Mouse (Mus musculus) midbrain, embryonic 16.5 days (tissue): Measurements from ENCODE around the gene Rufy4. TPM values are rescaled to one million over a fixed set of nuclear protein-coding genes. Genes with fewer than 3 reads are reported as not detected.

Experiments
- ATAC-seq: fragments of 200-750 bp; cut with Nextera tagmentation; 2 replicates; pipeline ENCODE4 v1.8.0; 2017; ENCODE audit warnings: moderate TSS enrichment
- H3K27ac ChIP-seq: fragments of 300-500 bp; sonication (generic); 2 replicates; pipeline ENCODE4 v1.5.1; 2014; ENCODE audit warnings: mild to moderate bottlenecking, low read length, mixed read lengths
- H3K27me3 ChIP-seq: fragments of 300-500 bp; sonication (generic); 2 replicates; pipeline ENCODE4 v1.6.1; 2014; ENCODE audit warnings: low read depth, low read length, mixed read lengths; ENCODE audit not compliant: control insufficient read depth, insufficient read depth
- H3K36me3 ChIP-seq: fragments of 300-500 bp; sonication (generic); 2 replicates; pipeline ENCODE4 v1.6.1; 2014; ENCODE audit warnings: mild to moderate bottlenecking, low read length, moderate library complexity, mixed read lengths; ENCODE audit not compliant: control insufficient read depth, insufficient read depth
- H3K4me1 ChIP-seq: fragments of 300-500 bp; sonication (generic); 2 replicates; pipeline ENCODE4 v1.6.1; 2014; ENCODE audit warnings: mild to moderate bottlenecking, low read length, mixed read lengths; ENCODE audit not compliant: control insufficient read depth, insufficient read depth
- H3K4me2 ChIP-seq: fragments of 300-500 bp; sonication (generic); 2 replicates; pipeline ENCODE4 v1.6.1; 2014; ENCODE audit warnings: mild to moderate bottlenecking, low read length, mixed read lengths
- H3K4me3 ChIP-seq: fragments of 300-500 bp; sonication (generic); 2 replicates; pipeline ENCODE4 v1.5.1; 2014; ENCODE audit warnings: low read depth, mild to moderate bottlenecking, low read length, moderate library complexity, mixed read lengths
- H3K9ac ChIP-seq: fragments of 300-500 bp; sonication (generic); 2 replicates; pipeline ENCODE4 v1.6.1; 2014; ENCODE audit warnings: low read depth, low read length, mixed read lengths
- H3K9me3 ChIP-seq: fragments of 300-500 bp; sonication (generic); replicated peaks from 2 replicates; pipeline ENCODE4 v1.6.1; 2014; ENCODE audit warnings: mild to moderate bottlenecking, low read length, mixed read lengths; ENCODE audit not compliant: control insufficient read depth, poor library complexity, severe bottlenecking
- WGBS: fragments of 180-500 bp; shearing (Covaris S2); extraction: QIAGEN DNeasy Blood & Tissue Kit; methylation state at CpG from one replicate; pipeline ENCODE4 v1.1.7; 2014; 5-methylcytosine and 5-hydroxymethylcytosine counted together
- polyA plus RNA-seq: library from polyadenylated mRNA; unstranded; fragments of >200 nt; fragmentation: Nextera tagmentation; extraction: Ambion mirVana; gene quantifications from 2 replicates; pipeline ENCODE4 v1.2.1, GENCODE M21; 2015

Gene Rufy4
- polyA plus RNA-seq, 1 experiment from 2014 or later = 0.49 TPM

DNA sequence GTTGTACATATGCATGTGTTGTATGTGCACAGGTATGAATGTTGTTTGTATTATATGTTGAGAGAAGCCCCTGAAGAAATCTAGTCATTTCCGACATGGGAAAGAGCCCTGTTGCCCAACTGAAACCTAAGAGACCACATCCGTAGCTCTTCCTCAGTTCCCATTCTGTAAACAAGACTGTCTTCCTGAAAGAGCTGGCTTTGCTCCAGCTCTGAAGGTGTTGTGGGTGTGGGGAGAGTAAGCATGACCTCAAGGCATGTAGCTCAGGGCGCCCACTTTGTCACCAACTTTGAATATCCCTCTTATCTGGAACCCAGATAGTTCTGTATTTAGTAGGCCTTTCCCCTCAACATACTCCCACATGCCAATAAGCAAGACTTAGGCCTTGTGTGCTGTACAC is 53.3 kb downstream of the Rufy4 start:
- no peak overlapping the region for H3K27ac ChIP-seq
- 91% methylated on average over 3 of the region's 3 CpGs for WGBS
- H3K9ac ChIP-seq = no peak overlapping the region
- no peak overlapping the region for H3K4me3 ChIP-seq
- H3K27me3 ChIP-seq = no peaks in the 10 kb centered on the region; the same call in 1 of the 2 replicates
- H3K4me2 ChIP-seq = no peak overlapping the region
- no peaks in the 10 kb centered on the region for H3K4me1 ChIP-seq
- ATAC-seq = no peak
- no peaks in the 10 kb centered on the region for H3K36me3 ChIP-seq
- no peaks in the 10 kb centered on the region for H3K9me3 ChIP-seq

DNA sequence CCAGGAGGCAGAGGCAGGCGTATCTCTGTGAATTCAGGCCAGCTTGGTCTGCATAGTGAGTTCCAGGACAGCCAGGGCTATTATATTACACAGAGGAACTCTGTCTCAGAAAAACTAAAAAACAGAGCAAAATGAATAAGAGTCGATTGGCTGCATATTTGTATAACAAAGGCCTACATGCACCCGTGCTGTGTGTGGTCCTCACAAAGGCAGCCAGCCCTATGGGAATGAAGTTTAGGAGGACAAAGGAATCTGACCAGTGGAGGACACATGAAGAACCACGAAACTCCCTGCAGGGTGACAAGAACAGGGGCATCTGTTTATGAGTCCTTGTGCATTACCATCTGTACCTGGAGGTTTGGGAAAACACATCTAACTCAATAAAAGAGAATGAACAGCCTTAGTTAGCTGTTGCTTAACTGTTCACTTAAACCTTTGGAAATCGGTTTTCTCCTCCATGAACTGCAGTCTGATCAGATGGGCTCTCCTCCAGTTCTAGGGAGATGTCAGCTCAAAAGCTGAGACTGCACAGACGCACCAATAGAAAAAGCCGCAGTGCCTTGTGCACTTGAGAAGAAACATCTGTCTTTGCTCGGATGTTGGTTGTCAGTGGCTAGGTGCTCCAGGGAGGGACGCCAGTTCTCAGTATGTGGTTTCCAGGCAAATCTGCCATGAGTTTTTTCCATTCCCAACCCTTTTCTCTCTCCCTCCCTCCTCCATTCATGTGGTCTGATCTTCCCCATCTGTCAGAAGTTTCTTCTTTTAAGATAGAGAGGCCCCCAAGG is 54.5 kb downstream of the Rufy4 start:
- Histone ChIP-seq H3K4me3 (no peak overlapping the region), H3K4me1 (no peaks in the 10 kb centered on the region), H3K9ac (no peak overlapping the region), H3K27ac (no peak overlapping the region), H3K27me3 (no peaks in the 10 kb centered on the region; the same call in 1 of the 2 replicates), H3K36me3 (no peaks in the 10 kb centered on the region), H3K4me2 (no peak overlapping the region), H3K9me3 (no peaks in the 10 kb centered on the region)
- 61% methylated on average over 9 of the region's 9 CpGs for WGBS
- no peak for ATAC-seq

DNA sequence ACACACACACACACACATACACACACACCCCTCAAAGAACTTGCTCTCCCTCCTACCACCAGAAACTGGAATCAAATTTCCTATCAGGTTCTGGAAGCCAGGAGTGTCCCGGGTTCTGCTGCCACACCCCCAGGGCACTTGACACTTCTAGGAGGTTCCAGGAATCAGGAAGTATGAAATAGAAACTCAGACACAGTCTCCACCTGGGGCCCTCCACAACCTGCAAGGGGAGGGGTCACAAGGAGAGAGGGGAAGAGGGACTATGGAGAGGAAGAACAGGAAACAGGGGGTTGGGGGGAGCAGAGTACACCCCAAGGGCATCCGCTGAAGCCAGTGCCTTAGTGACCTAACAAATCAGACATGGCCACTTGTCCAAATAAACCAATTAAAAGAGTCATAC is 56.1 kb downstream of the Rufy4 start:
- no peak for ATAC-seq
- Histone ChIP-seq H3K9ac (no peak overlapping the region), H3K4me2 (no peak overlapping the region), H3K27me3 (no peaks in the 10 kb centered on the region; the same call in 1 of the 2 replicates), H3K4me3 (no peak overlapping the region), H3K4me1 (no peaks in the 10 kb centered on the region), H3K36me3 (no peaks in the 10 kb centered on the region), H3K9me3 (no peaks in the 10 kb centered on the region), H3K27ac (no peak overlapping the region)
- WGBS = 91% methylated on average over 2 of the region's 2 CpGs

DNA sequence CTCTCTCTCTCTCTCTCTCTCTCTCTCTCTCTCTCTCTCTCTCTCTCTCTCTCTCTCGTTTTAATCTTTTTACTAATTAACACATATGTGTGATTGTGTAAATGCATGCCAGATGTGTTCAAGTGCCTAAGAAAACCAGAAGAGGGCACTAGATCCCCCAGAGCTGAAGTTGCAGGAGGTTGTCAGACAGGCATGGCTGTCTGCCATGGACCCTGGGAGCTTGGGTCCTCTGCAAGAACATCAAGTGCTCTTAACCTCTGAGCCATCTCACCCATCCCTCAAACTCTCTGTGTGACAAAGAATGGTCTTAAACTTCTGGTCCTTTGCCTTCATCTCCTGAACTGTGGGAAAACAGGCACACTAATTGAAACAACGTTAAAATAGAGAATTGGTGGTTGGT is 57.7 kb downstream of the Rufy4 start:
- no peak overlapping the region for H3K4me3 ChIP-seq
- no peaks in the 10 kb centered on the region for H3K27me3 ChIP-seq
- no peak overlapping the region for H3K9ac ChIP-seq
- no peak overlapping the region for H3K27ac ChIP-seq
- H3K4me1 ChIP-seq = no peaks in the 10 kb centered on the region
- no peak overlapping the region for H3K4me2 ChIP-seq
- 60% methylated on average over 2 of the region's 2 CpGs for WGBS
- H3K9me3 ChIP-seq = no peaks in the 10 kb centered on the region
- no peaks in the 10 kb centered on the region for H3K36me3 ChIP-seq
- no peak for ATAC-seq

DNA sequence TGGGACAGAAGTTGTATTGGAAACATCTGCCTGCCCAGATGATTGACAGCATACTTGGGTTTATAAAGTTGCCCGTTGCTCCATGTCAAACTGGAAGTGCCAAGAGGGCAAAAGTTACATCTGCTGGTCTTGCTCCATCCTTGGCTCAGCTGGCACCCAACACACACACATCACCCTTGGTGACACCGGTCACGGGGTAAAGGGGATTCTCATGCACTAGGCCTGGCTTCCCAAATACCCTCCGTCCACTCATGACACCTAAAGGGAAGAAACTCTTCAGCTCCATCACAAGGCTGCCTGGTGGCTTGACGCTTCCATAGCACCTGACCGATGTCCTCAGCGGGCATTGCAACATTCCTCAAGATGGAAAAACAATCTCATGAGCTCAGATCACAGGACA is 65.1 kb downstream of the Rufy4 start:
- Histone ChIP-seq H3K4me1 (no peaks in the 10 kb centered on the region), H3K36me3 (no peaks in the 10 kb centered on the region), H3K4me3 (no peak overlapping the region), H3K27ac (no peak overlapping the region), H3K4me2 (no peak overlapping the region), H3K9ac (no peak overlapping the region), H3K9me3 (no peaks in the 10 kb centered on the region), H3K27me3 (no peaks in the 10 kb centered on the region)
- 92% methylated on average over 7 of the region's 7 CpGs for WGBS
- ATAC-seq = no peak

DNA sequence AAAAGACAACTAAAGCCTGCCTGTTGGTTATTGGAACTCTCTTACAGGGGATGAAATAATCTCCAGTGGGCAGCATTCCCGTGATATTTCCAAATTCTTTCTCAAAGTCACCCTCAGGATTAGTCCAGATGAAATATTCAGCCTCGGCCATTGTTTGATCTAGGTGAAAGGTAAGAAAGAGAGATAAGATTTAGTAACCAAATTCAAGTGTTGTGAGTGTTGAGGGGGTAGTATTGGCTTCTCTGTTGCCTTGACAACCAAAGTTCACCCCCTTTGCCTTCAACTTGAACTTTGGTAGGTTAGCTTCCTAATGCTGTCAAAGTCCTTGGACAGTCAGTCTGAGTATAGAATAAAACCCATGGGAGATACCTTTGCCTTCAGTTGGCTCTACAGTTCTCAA is 67.4 kb downstream of the Rufy4 start:
- WGBS = 85% methylated on average over 2 of the region's 2 CpGs
- H3K9ac ChIP-seq = no peak overlapping the region
- no peak overlapping the region for H3K4me2 ChIP-seq
- H3K36me3 ChIP-seq = no peaks in the 10 kb centered on the region
- H3K27me3 ChIP-seq = no peaks in the 10 kb centered on the region
- no peak overlapping the region for H3K27ac ChIP-seq
- H3K9me3 ChIP-seq = no peaks in the 10 kb centered on the region
- no peak for ATAC-seq
- no peak overlapping the region for H3K4me3 ChIP-seq
- H3K4me1 ChIP-seq = no peaks in the 10 kb centered on the region

DNA sequence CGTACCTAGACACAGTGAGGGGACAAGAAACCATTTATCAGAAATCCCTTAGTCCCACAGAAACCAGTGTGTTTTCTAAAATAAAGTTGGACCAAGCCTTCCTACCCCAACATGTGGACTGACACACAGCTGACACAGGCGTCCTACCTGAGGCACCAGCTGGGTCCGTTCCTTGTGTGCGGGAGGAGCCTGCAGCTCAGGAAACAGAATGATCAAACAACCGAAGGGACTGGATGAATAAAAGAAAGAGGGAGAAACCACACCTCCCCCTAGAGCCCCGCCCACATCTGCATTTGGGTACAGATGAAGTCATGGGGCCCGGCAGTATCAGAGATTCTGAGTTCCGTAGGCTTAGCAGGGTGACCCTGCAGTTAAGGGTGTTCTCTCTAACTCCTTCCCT is 69.1 kb downstream of the Rufy4 start, which contains the start of gene Cxcr1:
TSS of gene Cxcr1 (minus strand) at position 187 of the 400 bp plus-strand sequence.
- H3K4me1 ChIP-seq = no peaks in the 10 kb centered on the region
- 75% methylated on average over 8 of the region's 8 CpGs for WGBS
- no peak within 1 kb of the TSS for H3K9ac ChIP-seq
- no peaks in the 10 kb centered on the region for H3K27me3 ChIP-seq
- no peak within 1 kb of the TSS for H3K27ac ChIP-seq
- H3K4me2 ChIP-seq = no peak within 1 kb of the TSS
- H3K9me3 ChIP-seq = no peaks in the 10 kb centered on the region
- H3K4me3 ChIP-seq = no peak within 1 kb of the TSS
- H3K36me3 ChIP-seq = no peaks in the 10 kb centered on the region
- no peak for ATAC-seq

DNA sequence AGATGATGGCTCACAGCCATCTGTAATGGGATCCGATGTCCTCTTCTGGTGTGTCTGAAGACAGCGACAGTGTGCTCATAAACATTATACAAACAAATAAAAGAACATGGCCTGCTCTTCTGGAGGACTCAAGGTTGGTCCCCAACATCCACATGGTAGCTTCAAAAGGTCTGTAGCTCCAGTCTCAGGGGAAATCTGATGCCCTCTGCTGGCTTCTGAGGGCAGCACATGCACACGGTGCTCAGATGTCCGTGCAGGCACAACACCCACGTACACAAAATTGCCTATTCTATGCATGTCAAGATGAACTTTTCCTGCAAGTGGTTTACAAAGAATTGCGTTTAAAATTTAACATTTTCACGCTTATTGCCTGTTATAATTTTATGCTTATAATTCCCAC is 70.6 kb downstream of the Rufy4 start:
- H3K27me3 ChIP-seq = no peaks in the 10 kb centered on the region
- ATAC-seq = no peak
- H3K36me3 ChIP-seq = no peaks in the 10 kb centered on the region
- no peak overlapping the region for H3K4me3 ChIP-seq
- no peak overlapping the region for H3K9ac ChIP-seq
- H3K27ac ChIP-seq = no peak overlapping the region
- no peaks in the 10 kb centered on the region for H3K9me3 ChIP-seq
- WGBS = 47% methylated on average over 7 of the region's 7 CpGs
- H3K4me1 ChIP-seq = no peaks in the 10 kb centered on the region
- no peak overlapping the region for H3K4me2 ChIP-seq

DNA sequence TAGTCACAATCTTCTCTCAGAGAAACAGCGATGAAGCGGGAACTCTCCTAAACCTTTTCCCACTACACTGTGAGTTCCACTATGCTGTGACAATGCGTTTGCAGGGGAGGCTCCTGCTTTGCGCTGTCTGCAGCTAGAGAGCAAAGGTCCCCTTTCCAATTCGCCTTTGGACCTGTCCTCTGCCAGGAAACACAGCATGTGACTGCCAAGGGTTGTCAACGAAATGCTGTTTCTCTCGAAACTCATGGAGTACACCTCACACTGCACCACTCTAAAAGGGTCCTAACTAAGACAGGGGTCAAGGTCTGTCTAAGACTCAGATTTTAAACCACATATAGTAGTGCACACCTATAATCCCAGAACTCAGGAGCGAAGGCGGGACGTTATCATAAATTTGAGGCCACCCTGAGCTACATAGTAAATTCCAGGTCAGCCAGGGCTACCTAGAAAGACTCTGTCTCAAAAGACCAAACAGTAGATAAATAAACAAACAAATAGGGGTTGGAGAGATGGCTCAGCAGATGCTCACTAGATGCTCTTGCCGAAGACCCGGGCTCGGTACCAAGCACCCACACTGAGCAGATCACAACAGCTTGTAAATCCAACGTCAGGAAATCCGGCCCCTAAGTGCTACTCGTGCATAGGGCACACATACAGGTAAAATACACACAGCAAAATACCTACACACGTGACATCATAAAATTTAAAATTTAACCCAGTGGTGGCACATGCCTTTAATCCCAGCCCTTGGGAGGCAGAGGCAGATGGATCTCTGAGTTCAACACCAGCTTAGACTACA is 71.5 kb downstream of the Rufy4 start:
- H3K27ac ChIP-seq = no peak overlapping the region
- ATAC-seq = no peak
- WGBS = 83% methylated on average over 17 of the region's 17 CpGs
- no peaks in the 10 kb centered on the region for H3K27me3 ChIP-seq
- H3K9me3 ChIP-seq = no peaks in the 10 kb centered on the region
- H3K9ac ChIP-seq = no peak overlapping the region
- H3K4me3 ChIP-seq = no peak overlapping the region
- H3K4me2 ChIP-seq = no peak overlapping the region
- H3K4me1 ChIP-seq = no peaks in the 10 kb centered on the region
- no peaks in the 10 kb centered on the region for H3K36me3 ChIP-seq
